Mouse (Mus musculus) regulatory T cell (primary cell): Measurements from ENCODE around the gene St3gal6.

Experiments used
- in situ Hi-C: fragments of 300-600 bp; cut with MboI, MseI; formaldehyde crosslinking; loops from one replicate; pipeline ENCODE4 v1.15.1; 2025; ENCODE audit warnings: high pct_unique_total_duplicates

St3gal6 gene

DNA sequence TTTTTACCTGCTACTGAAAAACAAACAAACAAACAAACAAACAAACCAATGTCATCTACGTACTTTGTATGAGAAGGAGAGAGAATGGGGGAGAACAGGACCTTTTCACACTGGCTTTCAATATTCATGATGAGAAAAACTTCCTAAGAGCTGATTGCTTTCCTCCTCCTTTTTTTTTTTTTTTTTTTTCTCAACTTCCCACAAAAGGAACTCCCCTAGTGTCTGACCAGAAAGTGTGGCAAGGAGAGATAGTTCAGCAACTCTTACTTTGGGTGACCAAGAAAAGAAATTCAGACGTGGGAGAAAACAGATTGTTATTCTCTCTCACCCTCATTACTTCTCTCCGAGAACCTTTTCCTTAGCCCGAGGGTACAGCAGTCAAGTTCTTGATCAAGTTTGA, 2.9 kb downstream of the St3gal6 start:
- in situ Hi-C loops: no loop called here

DNA sequence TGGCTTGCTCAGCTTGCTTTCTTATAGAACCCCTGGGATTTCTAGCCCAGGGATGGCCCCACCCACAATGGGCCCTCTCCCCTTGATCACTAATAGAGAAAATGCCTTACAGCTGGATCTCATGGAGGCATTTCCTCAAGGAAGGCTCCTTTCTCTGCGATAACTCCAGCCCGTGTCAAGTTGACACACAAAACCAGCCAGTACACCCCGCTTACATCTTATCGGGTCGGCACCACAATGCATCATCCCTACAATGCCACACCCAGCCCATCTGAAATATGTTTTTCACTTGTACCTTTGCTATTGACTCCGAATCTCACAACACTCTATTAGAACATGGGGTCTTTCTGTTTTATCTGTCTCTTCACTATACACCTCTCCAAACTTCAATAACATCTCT, 3.6 kb downstream of the St3gal6 start:
- in situ Hi-C loops: no loop called here

DNA sequence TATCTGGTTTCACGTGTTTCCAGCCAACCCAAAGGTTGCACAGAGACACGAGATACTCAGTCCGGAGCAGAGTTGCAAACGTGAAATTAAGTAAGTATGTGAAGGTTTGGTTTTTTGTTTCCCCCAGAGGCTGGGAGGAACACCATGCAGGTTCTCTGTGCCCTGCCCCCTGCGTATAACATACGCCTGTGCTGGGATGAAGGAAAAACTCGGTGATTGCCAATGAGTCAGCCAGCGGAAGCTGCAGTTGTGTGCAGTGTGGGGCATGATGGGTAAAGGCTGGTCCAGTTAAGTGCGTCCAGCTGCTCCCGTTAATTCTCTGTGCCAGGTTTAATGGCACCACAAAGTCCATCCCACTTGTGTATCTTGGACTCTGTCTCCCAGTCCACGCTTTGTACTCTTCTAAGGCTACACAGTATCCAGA, 4.4 kb downstream of the St3gal6 start:
- in situ Hi-C loops: no loop called here

DNA sequence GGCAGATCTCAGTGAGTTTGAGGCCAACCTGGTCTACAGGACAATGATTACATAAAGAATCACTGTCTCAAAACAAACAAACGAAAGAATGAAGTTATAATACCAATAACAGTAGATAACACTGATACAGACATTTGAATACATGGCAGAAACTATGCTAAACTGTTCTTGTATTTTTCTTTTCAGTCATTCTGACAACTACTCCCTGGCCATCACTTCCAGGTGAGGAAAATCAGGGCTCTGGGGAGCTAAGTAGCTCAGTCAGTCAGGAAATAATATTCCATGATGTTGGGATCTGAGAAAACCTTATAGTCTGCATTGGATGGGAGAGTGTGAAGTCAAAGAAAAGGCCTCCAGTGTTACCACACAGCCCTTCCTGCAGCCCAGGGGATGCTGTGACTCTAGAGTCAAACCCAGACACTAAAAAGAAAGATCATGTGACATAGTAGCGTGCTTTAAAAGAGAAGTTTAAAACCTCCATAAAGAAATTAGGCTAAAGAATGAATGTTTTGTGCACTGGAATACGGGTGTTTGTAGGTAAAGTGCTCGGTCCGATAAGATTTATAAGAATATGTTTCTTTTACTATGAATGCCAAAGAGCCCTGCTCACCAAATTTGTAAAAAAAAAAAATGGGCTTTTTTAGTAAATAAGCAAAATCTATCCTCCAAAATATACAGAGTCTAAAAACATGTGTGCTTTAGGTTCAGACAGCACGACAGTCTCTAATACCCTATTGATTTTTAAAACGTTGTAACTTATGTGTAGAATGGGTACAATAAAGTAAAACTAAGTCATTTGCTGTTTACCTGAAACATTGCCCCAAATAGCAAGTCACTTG, 6.9 kb downstream of the St3gal6 start:
- in situ Hi-C loops: no loop called here

DNA sequence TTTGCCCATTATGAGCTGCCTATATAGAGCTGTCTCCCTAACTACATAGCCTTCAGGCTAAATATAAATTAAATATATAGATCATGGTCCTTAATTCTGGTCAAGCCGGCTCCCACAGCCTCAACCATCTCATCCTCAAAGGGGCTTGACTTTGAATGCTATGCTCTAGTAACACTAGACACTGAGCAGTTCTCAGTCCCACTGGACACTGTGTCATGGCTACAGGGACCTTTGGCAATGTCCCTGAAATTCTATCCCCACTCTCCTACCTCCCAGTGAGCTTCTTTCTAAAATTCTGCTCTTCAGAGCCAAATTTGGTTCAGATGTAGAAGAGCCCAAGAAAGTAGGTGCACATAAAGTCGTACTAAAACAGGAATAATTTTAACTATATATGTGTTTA, 7.9 kb downstream of the St3gal6 start:
- in situ Hi-C loops: no loop called here

DNA sequence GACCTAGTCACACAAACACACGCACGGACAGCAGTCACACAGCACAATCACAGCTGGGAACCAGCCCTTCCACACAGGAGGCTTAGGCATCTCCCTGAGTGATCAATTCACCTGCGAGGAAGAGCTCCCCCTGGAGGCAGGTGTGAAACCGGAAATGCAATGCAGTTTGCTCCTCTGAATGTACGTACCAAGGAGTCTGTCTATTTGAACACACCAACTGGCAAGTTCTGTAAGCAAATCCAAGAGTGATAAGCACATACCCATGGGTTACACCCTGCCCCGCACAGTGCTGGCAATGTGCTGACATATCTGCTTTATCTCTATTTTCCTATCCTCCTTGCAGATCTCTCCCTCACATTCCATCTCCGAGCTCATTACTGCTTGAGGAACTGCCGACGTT, 9.5 kb downstream of the St3gal6 start:
- in situ Hi-C loops: no loop called here

DNA sequence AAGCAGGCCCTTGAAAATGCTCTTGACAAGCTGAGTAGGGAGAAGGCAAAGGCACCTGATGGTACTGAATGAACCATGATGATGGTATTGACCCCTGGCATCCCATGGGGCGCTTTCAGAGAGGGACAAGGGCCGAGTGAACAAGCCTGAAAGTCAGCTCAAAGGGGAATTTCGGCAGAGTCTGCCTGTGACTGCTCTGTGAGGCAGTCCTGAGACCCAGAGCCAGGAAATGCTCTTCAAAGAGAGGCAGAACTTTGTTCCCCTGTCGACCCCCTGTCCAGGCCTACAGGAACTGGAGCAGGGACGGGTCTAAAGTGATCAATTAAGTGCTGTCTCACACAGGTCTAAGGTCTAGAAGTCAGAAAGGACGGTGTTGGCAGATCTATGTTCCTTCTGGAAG, 10.3 kb downstream of the St3gal6 start:
- in situ Hi-C loops: no loop called here

DNA sequence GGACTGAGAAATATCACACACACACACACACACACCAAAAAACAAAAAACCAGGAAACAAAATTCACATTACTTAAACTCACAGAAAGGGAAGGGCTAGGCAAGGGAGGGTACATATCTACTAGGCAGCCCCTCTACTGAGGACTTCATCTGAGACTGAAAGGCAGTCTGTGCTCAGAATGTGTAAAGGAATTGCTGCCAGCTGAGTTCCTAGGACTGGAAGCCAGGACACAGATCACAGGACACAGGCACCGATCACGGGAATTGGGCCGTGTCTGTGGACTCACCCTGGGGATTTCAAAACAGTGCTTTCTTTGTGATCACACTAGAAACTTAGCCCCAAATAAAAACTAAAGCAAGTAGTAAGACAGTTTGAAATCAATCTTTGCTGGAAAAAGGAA, 11.2 kb downstream of the St3gal6 start:
- in situ Hi-C loops: no loop called here

DNA sequence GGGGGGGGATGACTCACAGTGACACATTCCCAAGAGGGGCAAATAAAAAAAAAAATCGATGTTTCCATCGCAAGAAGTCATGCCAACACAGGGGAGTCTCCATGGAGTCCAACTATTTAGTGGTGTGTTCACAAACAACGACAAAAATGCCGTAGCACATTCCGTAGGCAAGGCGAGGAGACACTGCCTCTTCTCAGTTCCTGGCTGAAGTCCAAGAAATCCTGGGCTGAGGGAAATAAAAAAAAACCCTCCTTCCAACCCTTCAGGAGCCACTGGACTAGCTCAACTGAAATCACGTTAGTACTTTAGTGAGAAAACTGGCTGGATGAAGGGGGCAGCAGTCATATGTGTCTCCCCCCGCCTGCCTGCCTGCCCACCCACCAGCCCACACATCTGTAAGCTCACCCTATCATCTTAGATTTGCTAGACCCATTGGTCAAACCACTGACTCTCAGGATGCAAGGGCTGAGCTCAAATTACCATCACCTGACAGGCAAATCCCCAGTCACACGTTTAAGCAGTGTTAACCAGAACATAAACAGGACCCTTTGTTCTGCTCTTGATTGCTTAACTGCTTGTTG, 11.8 kb downstream of the St3gal6 start:
- in situ Hi-C loops: no loop called here

DNA sequence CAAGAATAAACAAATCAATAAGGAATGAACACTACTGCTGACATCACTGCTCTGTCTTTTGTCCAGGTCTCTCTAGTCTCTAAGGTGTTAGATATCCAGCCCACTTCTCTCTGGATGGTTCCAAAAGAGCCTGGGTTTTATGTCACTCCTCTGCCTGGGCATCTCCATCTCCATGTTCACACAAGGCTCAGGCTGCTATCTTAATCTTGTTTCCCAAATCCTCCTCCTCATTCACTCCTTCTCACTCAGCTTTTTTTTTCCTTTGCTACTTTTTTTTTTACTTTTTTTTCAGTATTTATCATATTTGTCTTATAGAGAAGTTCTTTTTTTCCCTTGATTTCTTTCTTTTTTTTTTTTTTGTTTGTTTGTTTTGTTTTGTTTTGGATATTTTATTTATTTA, 19.1 kb downstream of the St3gal6 start:
- in situ Hi-C loops: no loop called here

DNA sequence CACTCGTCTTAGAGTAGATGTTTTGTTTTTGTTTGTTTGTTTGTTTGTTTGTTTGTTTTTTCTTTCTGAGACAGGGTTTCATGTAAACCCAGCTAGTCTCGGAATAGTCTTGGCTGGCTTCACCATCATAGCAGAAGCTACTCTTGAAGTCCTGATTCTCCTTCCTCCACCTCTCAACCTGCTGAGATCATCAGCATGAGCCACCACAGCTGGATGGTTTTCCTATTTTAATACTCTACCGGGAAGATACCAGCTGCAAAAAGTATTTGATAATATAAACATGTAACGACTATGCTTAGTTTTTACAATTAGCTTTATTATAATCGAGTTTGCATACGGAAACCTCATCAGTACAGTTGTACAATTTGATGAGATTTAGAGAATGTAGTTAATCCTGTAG, 21.5 kb downstream of the St3gal6 start:
- in situ Hi-C loops: no loop called here

DNA sequence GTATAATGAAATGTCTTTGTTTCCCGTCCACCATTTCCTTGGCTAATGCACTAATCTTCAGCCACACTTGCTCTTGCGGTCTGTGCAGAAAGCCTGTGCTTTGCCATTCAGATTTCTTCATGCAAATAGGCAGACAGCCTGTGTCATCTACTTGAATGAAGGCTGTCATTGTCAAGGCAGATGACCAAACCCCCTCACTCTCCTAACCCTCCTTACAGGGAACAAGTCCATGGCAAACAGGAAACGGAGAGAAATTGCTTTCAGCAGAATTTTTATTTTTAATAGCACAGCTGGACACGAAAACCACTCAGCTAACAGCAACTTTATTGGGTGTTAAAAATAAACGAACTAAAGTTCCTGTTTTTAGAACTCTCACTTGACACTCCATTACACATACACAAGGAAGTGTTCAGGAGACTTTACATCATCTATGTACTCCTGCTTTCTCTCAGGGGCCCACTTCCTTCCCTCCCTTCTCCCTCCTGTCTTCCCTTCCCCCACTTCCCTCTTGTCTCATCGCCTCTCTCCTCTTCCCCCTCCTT, 22.2 kb downstream of the St3gal6 start:
- in situ Hi-C loops: no loop called here

DNA sequence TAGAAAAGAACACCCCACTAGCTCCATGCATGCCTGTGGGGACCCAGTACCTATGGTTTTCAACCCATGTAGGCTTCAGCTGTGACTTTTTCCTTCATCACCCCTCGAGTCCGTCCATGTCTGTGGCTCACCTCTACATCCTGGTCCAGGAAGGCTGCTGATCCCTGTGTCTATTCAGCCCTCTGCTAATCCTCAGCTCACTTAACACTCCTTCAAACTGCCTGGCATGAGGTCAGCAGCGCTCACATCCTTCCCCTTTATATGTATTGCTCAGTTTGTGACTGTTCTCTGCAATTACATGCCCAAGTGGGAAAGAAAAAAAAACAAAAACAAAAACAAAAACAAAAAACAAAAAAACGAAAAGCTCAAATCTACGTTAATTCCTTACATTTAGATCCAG, 24.4 kb downstream of the St3gal6 start:
- in situ Hi-C loops: no loop called here

DNA sequence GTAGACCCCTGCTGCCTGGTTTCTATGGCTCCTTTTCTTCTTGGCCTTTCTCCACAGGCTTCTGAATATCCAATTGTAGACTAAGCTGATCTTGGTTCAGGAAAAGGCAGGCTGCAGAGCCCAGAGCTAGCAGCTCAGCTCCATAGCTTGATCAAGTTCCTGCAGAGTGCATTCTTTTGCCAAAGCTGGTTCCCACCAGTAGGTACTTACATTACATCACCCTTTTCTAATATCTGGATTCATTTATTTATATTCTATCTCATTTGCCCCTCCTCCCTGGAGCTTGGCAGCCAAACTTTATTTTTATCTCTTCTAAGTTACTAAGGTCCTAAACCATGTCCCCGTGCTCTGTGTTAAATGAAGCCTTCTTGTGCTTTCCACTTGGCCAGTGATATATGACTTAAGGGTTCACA, 24.9 kb downstream of the St3gal6 start:
- in situ Hi-C loops: no loop called here

DNA sequence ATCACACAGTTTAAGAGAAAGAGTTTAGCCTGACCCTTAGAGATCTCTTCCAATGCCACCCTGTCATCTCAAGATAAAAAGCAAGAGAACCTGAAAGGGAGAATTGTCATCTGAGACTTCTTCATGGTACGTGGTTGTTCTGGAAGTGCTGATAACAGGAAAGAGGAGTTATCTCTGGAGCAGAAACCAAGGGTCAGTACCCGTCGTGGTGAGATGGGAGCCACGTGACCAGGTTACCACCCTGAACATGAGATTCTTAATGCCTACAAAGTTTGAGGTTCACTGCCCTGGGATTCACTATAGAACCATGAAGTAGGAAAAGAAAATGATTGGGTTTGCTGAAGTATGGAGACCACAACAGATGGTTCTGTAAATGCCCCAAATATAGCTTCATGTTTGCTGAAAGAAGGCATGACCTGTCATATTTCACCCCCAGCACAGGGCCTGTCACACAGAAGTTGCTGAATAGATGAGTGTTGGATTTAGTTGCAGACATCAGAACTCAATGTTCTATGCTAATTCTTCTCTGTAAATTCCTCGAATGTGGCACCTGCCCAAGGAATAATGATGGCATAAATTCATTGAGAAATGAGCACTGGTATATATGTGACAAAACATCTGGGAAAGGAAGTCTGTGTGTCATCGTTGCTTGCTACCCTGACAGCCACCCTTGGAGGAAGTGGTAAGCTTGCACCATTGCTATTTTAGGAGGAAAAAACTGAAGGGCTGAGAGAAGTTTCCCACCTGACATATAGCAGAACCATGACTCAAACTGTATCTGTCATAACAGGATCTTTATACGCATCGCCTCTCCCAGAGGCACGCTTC, 25.9 kb downstream of the St3gal6 start:
- in situ Hi-C loops: no loop called here

DNA sequence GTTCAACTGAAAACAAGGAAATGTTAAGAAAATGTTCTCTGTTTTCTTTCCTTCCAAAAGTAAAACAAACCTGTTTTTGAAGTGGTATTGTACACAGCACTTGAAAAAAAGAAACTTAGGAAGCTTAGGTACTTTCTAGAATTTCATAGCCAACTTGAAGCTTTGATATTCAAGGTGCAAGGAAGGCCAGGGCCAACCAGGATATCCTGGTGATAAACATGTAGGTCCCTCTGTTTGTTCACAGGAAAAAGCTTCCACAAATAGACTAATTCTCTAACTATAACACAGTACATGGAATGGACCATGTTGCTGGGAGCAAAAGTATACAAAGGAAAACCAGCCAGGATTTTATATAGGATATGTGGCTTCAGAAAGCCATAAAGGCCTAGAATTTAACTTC, 27.3 kb downstream of the St3gal6 start:
- in situ Hi-C loops: no loop called here

DNA sequence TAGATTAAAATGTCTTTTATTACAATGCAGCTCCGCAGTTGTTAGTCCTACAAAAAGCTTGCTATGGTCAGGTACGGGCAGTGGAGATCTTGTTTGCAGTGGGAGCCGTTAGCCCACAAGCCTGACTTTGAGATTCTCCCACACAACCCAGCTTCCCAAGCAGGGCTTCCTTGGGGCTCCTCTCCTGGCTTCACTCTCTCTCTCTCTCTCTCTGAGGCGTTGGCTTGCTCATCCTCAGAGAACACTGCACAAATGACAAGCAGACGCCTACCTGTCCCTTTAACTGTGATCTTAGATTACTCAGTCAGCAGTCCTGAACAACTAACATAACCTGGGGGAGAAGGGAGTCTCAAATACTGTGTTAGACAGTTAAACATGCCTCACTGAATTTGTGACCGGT, 36.2 kb downstream of the St3gal6 start:
- in situ Hi-C loops: no loop called here

DNA sequence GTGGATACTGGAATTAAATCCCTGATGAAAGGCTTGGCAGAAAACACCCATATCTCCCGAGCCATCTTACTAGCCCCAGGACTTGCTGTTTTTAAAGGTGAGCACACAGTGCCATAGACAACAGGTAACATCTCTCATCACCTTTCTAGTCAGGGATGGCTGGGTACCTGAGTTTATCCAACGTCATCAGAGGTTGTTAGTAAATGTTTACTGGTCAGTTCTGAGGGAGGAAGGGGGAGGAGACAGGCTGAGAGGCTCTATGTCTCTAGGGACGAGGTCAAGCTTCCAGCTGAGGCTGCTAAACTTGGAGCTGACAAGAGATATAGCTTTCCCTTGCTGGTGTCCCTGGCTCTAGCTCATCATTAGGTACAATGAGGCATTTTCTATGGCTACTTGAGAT, 41.7 kb downstream of the St3gal6 start:
- in situ Hi-C loops: no loop called here

DNA sequence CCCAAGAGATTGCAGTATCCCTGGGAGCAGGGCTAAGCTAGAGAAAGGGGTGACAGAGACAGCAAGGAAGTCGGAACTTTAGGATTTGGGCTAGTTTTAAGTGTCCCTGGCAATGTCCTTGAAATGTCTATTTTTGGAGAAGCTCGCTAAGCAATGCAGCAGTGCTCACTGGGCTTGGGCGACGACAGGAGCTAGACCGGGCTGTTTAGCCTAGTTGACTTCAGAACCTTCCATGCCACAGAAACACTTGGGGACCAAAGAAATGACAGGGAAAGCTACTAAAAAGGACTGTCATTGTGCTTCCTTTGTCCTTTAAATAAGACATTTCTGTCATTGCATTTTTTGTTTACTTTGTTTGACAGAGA, 42.2 kb downstream of the St3gal6 start:
- in situ Hi-C loops: no loop called here

DNA sequence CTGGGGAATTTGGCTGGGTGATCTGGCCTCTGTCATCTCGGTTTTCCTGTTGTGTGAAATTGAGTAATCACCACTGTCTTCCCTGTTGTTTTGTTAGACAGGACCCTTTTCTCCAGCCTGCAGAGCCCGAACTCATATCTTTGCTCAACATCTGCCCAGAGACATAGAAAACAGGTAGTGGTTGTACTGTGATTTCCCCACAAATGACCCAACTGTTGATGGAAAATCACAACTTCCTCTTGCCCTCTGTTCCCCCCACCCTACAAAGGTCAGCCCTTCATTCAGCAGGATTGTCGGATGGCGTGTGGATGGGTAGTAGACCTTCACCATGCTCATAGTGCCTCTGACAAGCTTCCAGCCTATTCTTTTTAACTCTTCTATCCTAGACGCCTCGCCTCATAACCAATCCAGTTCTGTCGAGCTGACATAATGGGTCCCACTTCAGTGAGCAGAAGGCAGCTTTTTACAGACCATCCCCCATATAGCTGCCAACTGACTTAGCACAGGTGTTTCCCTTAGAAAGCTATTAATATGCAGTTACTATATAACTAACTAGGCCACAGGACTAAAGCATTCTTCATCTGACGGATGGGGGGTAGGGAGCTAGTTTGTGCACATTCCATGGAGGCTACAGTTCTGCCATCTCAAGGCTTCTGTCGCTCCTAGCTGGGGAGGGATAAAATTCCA, 42.7 kb downstream of the St3gal6 start:
- in situ Hi-C loops: no loop called here

DNA sequence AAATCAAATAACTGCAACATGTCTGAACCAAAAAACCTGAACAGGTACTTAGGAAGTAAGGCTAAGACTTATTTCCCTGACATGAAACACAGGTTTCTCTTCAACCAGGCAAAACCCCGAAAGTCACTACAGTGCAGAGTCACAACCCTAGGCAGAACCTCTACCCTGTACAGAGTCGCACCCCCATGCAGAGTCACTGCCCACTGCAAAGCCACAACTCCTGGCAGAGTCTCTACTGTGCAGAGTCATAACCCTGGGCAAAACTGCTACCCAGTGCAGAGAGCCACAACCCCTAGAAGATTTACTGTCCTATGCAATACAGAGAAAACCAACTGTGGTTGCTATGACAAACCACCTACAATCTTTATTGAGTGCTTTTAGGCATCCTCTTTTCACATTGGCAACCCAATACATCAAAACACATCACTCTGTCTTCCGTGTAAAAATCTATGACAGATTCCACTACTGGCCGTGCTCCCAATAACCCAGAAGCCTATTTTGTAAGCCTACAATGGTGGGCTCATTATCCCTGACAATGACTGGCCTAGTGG, 44.1 kb downstream of the St3gal6 start:
- in situ Hi-C loops: no loop called here

DNA sequence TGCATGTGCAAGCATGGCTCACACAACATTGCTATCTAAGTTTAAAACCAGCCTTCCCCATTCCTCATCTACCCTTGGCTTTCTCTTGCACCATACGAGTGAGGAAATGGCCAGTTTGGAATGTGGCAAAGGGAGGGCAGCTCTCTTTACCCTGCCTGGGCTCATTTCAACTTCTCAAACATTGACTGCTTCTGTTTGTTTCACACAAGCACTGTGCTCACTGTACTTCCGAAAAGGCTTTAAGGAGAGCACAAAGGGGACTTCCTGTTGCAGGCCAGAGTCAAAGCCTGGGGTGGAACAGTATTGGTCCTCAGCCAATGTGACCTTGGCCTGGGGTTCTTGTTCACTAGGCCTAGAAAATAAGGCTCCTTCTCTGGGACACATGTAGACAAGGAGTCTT, 47.7 kb downstream of the St3gal6 start:
- in situ Hi-C loops: no loop called here
